Mouse (Mus musculus): Measurements from ENCODE around the gene Gm13285. TPM values are rescaled to one million over a fixed set of nuclear protein-coding genes. Genes with fewer than 3 reads are reported as not detected.

The Gm13285 gene
- polyA plus RNA-seq, 1 experiment from 2014 or later: not detected

DNA sequence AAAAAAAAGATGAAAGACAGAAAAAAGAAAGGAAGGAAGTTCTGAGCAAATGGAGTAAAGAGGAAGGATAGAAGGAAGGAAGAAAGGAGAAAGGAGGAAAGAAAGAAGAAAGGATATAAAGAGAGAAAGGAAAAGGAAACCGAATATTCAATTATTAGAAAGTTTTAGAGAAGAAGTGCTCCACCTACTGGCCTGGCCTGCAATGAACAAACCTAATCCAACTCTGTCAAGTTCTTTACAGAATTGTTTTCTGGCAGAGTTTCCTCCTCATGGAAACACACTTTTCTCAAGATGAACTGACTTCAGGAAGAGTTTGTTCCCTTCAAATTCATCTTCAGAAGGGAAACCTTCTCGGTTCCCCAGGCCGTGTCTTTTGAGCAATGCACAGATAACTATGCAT is 39.4 kb downstream of the Gm13285 start:
- ATAC-seq (replicated peaks; ENCODE audit: low FRiP score, low read depth) (no peak), DNase-seq (ENCODE audit: low spot score) (peak; percentile 38)
- Histone ChIP-seq H3K36me3 (ENCODE audit: insufficient read depth, low read length) (no peaks in the 10 kb centered on the region), H3K9ac (ENCODE audit: low read depth, low read length) (no peak overlapping the region), H3K27me3 (ENCODE audit: insufficient read depth, low read length) (0 out of 2 replicates have a peak, but pooled peaks cover 3% of the 10 kb centered on the region), H3K4me2 (ENCODE audit: low read length) (no peak overlapping the region), H3K27ac (no peak overlapping the region), H3K4me1 (replicated peaks; ENCODE audit: insufficient read depth, low read length) (no peaks in the 10 kb centered on the region), H3K9me3 (replicated peaks; ENCODE audit: low read length) (no peaks in the 10 kb centered on the region), H3K4me3 (replicated peaks; ENCODE audit: low read depth, low read length) (no peak overlapping the region)
- 46% methylated on average over 3 of the region's 3 CpGs for WGBS
- TF ChIP-seq CTCF (IDR thresholded peaks at IDR 0.05; ENCODE audit: low read depth): peak; percentile 72

DNA sequence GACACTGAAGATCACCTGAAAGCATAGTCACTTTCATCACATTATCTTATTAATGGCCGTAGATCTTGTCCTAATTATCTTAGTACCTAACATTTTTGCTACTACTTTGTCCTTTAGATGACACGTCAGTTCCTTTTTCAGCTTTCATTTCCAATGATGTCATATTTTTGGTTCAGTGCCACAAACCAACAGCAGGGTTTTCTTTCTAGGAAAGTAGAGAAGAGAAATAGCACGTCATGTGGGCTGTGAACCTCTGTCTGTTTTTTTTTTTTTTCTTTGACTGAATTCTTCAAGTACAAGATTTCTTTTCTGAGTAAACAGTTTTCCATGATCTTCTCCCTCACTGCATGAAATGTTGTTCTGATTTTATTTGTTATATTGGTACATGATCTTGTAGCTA is 40.6 kb downstream of the Gm13285 start:
- Histone ChIP-seq H3K4me2 (ENCODE audit: low read length) (no peak overlapping the region), H3K27me3 (ENCODE audit: insufficient read depth, low read length) (0 out of 2 replicates have a peak, but pooled peaks cover 3% of the 10 kb centered on the region), H3K27ac (no peak overlapping the region), H3K9ac (ENCODE audit: low read depth, low read length) (no peak overlapping the region), H3K36me3 (ENCODE audit: insufficient read depth, low read length) (no peaks in the 10 kb centered on the region), H3K4me3 (replicated peaks; ENCODE audit: low read depth, low read length) (no peak overlapping the region), H3K4me1 (replicated peaks; ENCODE audit: insufficient read depth, low read length) (no peaks in the 10 kb centered on the region), H3K9me3 (replicated peaks; ENCODE audit: low read length) (no peaks in the 10 kb centered on the region)
- ATAC-seq (replicated peaks; ENCODE audit: low FRiP score, low read depth) (no peak), DNase-seq (ENCODE audit: low spot score) (no peak)
- no peak for TF ChIP-seq CTCF (IDR thresholded peaks at IDR 0.05; ENCODE audit: low read depth)
- WGBS: 66% methylated on average over 3 of the region's 3 CpGs

DNA sequence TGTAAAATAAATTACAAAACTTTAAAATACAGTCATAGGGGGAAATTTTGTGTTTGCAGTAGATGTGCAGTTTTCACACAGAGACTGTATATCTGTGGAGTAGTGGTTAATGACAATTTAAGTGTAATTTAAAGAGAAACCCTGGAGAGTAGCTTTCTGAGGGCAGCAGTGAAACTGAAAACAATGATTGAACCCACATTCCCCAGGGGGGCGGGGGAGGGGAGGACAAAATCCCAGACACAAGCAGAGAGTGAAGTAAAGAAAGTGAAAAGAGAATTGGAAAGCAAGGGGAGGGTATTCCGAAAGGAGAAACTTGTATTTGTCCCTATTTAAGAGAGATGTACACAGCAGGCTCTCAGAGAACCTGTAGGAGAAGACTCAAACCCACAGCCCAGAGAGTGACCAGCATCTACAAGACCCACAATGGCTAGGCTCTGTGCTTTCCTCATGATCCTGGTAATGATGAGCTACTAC is 42.0 kb downstream of the Gm13285 start, which contains the start of gene Ifna4:
TSS of gene Ifna4 (plus strand) at position 424 of the 474 bp plus-strand sequence.
- WGBS: 75% methylated on average over 2 of the region's 2 CpGs
- no peaks in the 10 kb centered on the region for H3K36me3 ChIP-seq (ENCODE audit: insufficient read depth, low read length)

DNA sequence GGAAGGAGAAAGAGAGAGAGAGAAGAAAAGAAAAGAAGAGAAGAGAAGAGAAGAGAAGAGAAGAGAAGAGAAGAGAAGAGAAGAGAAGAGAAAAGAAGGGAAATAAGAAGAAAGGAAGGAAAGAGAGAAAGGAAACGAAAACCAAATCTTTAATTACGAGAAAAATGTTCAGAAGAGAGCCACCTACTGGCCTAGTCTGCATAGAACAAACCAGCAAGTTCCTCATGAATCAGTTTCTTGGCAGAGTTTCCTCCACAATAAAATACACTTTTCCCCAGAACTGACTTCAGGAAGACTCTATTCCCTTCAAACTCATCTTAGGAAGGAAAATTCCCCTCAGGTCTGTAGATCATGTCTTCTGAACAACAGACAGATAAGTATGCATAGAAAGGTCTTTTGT is 45.9 kb downstream of the Gm13285 start:
- H3K9ac ChIP-seq (ENCODE audit: low read depth, low read length): no peak overlapping the region
- peak; percentile 40 for TF ChIP-seq CTCF (IDR thresholded peaks at IDR 0.05; ENCODE audit: low read depth)
- 0 out of 2 replicates have a peak, but pooled peaks cover 3% of the 10 kb centered on the region for H3K27me3 ChIP-seq (ENCODE audit: insufficient read depth, low read length)
- H3K4me1 ChIP-seq (replicated peaks; ENCODE audit: insufficient read depth, low read length): no peaks in the 10 kb centered on the region
- H3K9me3 ChIP-seq (replicated peaks; ENCODE audit: low read length): no peaks in the 10 kb centered on the region
- ATAC-seq (replicated peaks; ENCODE audit: low FRiP score, low read depth): no peak
- no peaks in the 10 kb centered on the region for H3K36me3 ChIP-seq (ENCODE audit: insufficient read depth, low read length)
- 60% methylated on average over 2 of the region's 2 CpGs for WGBS
- no peak overlapping the region for H3K4me2 ChIP-seq (ENCODE audit: low read length)
- no peak overlapping the region for H3K4me3 ChIP-seq (replicated peaks; ENCODE audit: low read depth, low read length)
- no peak overlapping the region for H3K27ac ChIP-seq
- no peak for DNase-seq (ENCODE audit: low spot score)

More for the DNA sequence above, 42.0 kb downstream of the Gm13285 start, which contains the start of gene Ifna4:
- no peak within 1 kb of the TSS for H3K27ac ChIP-seq
- no peak within 1 kb of the TSS for H3K9ac ChIP-seq (ENCODE audit: low read depth, low read length)
- no peaks in the 10 kb centered on the region for H3K9me3 ChIP-seq (replicated peaks; ENCODE audit: low read length)
- H3K4me1 ChIP-seq (replicated peaks; ENCODE audit: insufficient read depth, low read length): no peaks in the 10 kb centered on the region
- ATAC-seq (replicated peaks; ENCODE audit: low FRiP score, low read depth) (no peak), DNase-seq (ENCODE audit: low spot score) (no peak)
- TF ChIP-seq CTCF (IDR thresholded peaks at IDR 0.05; ENCODE audit: low read depth): no peak
- H3K4me3 ChIP-seq (replicated peaks; ENCODE audit: low read depth, low read length): no peak within 1 kb of the TSS
- H3K4me2 ChIP-seq (ENCODE audit: low read length): no peak within 1 kb of the TSS
- H3K27me3 ChIP-seq (ENCODE audit: insufficient read depth, low read length): 0 out of 2 replicates have a peak, but pooled peaks cover 3% of the 10 kb centered on the region

DNA sequence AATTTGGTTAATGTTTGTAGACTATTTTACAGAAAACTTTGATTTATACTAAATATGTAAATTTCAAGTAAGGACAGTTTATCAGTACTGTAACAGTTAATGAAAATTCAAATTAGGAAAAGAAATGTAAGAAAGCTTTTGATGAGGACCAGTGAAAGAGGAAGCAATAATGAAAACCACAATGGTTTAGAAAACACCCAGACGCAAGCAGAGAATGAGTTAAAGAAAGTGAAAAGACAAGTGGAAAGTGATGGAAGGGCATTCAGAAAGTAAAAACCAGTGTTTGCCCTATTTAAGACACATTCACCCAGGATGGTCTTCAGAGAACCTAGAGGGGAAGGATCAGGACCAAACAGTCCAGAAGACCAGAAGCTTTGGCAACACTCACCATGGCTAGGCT is 50.2 kb downstream of the Gm13285 start, which contains the start of gene Ifna1:
TSS of gene Ifna1 (plus strand) at position 390 of the 400 bp plus-strand sequence.
- WGBS: 76% methylated on average over 1 of the region's 1 CpGs
- DNase-seq (ENCODE audit: low spot score): no peak
- H3K9me3 ChIP-seq (replicated peaks; ENCODE audit: low read length): no peaks in the 10 kb centered on the region
- no peak within 1 kb of the TSS for H3K9ac ChIP-seq (ENCODE audit: low read depth, low read length)
- H3K27me3 ChIP-seq (ENCODE audit: insufficient read depth, low read length): no peaks in the 10 kb centered on the region
- TF ChIP-seq CTCF (IDR thresholded peaks at IDR 0.05; ENCODE audit: low read depth): no peak
- no peak within 1 kb of the TSS for H3K4me2 ChIP-seq (ENCODE audit: low read length)
- H3K4me1 ChIP-seq (replicated peaks; ENCODE audit: insufficient read depth, low read length): no peaks in the 10 kb centered on the region
- H3K4me3 ChIP-seq (replicated peaks; ENCODE audit: low read depth, low read length): no peak within 1 kb of the TSS
- ATAC-seq (replicated peaks; ENCODE audit: low FRiP score, low read depth): no peak
- H3K36me3 ChIP-seq (ENCODE audit: insufficient read depth, low read length): no peaks in the 10 kb centered on the region
- H3K27ac ChIP-seq: no peak within 1 kb of the TSS

Other genes with a start within 250 kb of the Gm13285 start
- not detected in 2 replicates for gene Ifna15, start 241.4 kb upstream of the Gm13285 start, polyA plus RNA-seq (2015; fragmentation: Nextera tagmentation; extraction: Ambion mirVana)
- not detected in 2 replicates for gene Ifna14, start 227.9 kb upstream of the Gm13285 start, polyA plus RNA-seq (2015; fragmentation: Nextera tagmentation; extraction: Ambion mirVana)
- gene Ifna9, start 207.3 kb upstream of the Gm13285 start, polyA plus RNA-seq (2015; fragmentation: Nextera tagmentation; extraction: Ambion mirVana): not detected in 2 replicates
- not detected in 2 replicates for gene Ifna12, start 196.3 kb upstream of the Gm13285 start, polyA plus RNA-seq (2015; fragmentation: Nextera tagmentation; extraction: Ambion mirVana)
- not detected in 2 replicates for gene C87499, start 165.3 kb upstream of the Gm13285 start, polyA plus RNA-seq (2015; fragmentation: Nextera tagmentation; extraction: Ambion mirVana)
- not detected in 2 replicates for gene Ifna13, start 155.2 kb upstream of the Gm13285 start, polyA plus RNA-seq (2015; fragmentation: Nextera tagmentation; extraction: Ambion mirVana)
- not detected in 2 replicates for gene Ifna16, start 122.7 kb upstream of the Gm13285 start, polyA plus RNA-seq (2015; fragmentation: Nextera tagmentation; extraction: Ambion mirVana)
- not detected in 2 replicates for gene Ifna2, start 115.8 kb upstream of the Gm13285 start, polyA plus RNA-seq (2015; fragmentation: Nextera tagmentation; extraction: Ambion mirVana)
- not detected in 2 replicates for gene Ifnab, start 108.3 kb upstream of the Gm13285 start, polyA plus RNA-seq (2015; fragmentation: Nextera tagmentation; extraction: Ambion mirVana)
- 0.38 and 0.49 TPM in 2 replicates for gene Gm26566, start 77.9 kb upstream of the Gm13285 start, polyA plus RNA-seq (2015; fragmentation: Nextera tagmentation; extraction: Ambion mirVana)
- gene Klhl9, start 77.2 kb upstream of the Gm13285 start, polyA plus RNA-seq (2015; fragmentation: Nextera tagmentation; extraction: Ambion mirVana): 84.2 and 86.5 TPM in 2 replicates
- gene Gm13271, start 44.8 kb upstream of the Gm13285 start, polyA plus RNA-seq (2015; fragmentation: Nextera tagmentation; extraction: Ambion mirVana): 0.29 TPM in 1 of 2 replicates, not detected in the other
- gene Gm13283, start 39.5 kb upstream of the Gm13285 start, polyA plus RNA-seq (2015; fragmentation: Nextera tagmentation; extraction: Ambion mirVana): 0.49 and 0.71 TPM in 2 replicates
- 0.49 TPM in 1 of 2 replicates, not detected in the other for gene Gm13290, start 25.8 kb upstream of the Gm13285 start, polyA plus RNA-seq (2015; fragmentation: Nextera tagmentation; extraction: Ambion mirVana)
- not detected in 2 replicates for gene Gm13289, start 22.7 kb upstream of the Gm13285 start, polyA plus RNA-seq (2015; fragmentation: Nextera tagmentation; extraction: Ambion mirVana)
- not detected in 2 replicates for gene Gm13272, start 19.8 kb upstream of the Gm13285 start, polyA plus RNA-seq (2015; fragmentation: Nextera tagmentation; extraction: Ambion mirVana)
- gene Ifnz, start 17.5 kb upstream of the Gm13285 start, polyA plus RNA-seq (2015; fragmentation: Nextera tagmentation; extraction: Ambion mirVana): 0.14 and 0.46 TPM in 2 replicates
- gene Gm13276, start 14.0 kb upstream of the Gm13285 start, polyA plus RNA-seq (2015; fragmentation: Nextera tagmentation; extraction: Ambion mirVana): not detected in 2 replicates
- not detected in 2 replicates for gene Gm13277, start 11.0 kb upstream of the Gm13285 start, polyA plus RNA-seq (2015; fragmentation: Nextera tagmentation; extraction: Ambion mirVana)
- not detected in 2 replicates for gene Gm13278, start 8.1 kb upstream of the Gm13285 start, polyA plus RNA-seq (2015; fragmentation: Nextera tagmentation; extraction: Ambion mirVana)
- not detected in 2 replicates for gene Gm13275, start 5.2 kb upstream of the Gm13285 start, polyA plus RNA-seq (2015; fragmentation: Nextera tagmentation; extraction: Ambion mirVana)
- gene Gm13279, start 2.3 kb upstream of the Gm13285 start, polyA plus RNA-seq (2015; fragmentation: Nextera tagmentation; extraction: Ambion mirVana): not detected in 2 replicates
- gene Gm13287, start 3.6 kb downstream of the Gm13285 start, polyA plus RNA-seq (2015; fragmentation: Nextera tagmentation; extraction: Ambion mirVana): not detected in 2 replicates
- gene Gm13288, start 5.9 kb downstream of the Gm13285 start, polyA plus RNA-seq (2015; fragmentation: Nextera tagmentation; extraction: Ambion mirVana): 0.09 TPM in 1 of 2 replicates, not detected in the other
- gene Ifna7, start 16.6 kb downstream of the Gm13285 start, polyA plus RNA-seq (2015; fragmentation: Nextera tagmentation; extraction: Ambion mirVana): not detected in 2 replicates
- not detected in 2 replicates for gene Ifna11, start 20.3 kb downstream of the Gm13285 start, polyA plus RNA-seq (2015; fragmentation: Nextera tagmentation; extraction: Ambion mirVana)
- not detected in 2 replicates for gene Ifna6, start 27.8 kb downstream of the Gm13285 start, polyA plus RNA-seq (2015; fragmentation: Nextera tagmentation; extraction: Ambion mirVana)
- gene Ifna5, start 35.9 kb downstream of the Gm13285 start, polyA plus RNA-seq (2015; fragmentation: Nextera tagmentation; extraction: Ambion mirVana): not detected in 2 replicates
- not detected in 2 replicates for gene Ifna4, start 42.2 kb downstream of the Gm13285 start, polyA plus RNA-seq (2015; fragmentation: Nextera tagmentation; extraction: Ambion mirVana)
- not detected in 2 replicates for gene Ifna1, start 50.4 kb downstream of the Gm13285 start, polyA plus RNA-seq (2015; fragmentation: Nextera tagmentation; extraction: Ambion mirVana)
- gene Ifne, start 80.5 kb downstream of the Gm13285 start, polyA plus RNA-seq (2015; fragmentation: Nextera tagmentation; extraction: Ambion mirVana): not detected in 2 replicates

Measured in kidney, postnatal 0 days (tissue).